Mouse (Mus musculus) left cerebral cortex, postnatal 25 days (tissue): ENCODE data around the gene Trip4. TPM values are rescaled to one million over a fixed set of nuclear protein-coding genes. Genes with fewer than 3 reads are reported as not detected.

ENCODE experiments used
- DNase-seq, 2 experiments: peaks; one replicate each; pipeline ENCODE4 v3.0.0; 2022; ENCODE audit warnings: low spot score in 2 of 2, mixed read lengths in 1 of 2
- intact Hi-C: fragments of 180-260 bp; cut with DNase I; formaldehyde crosslinking; loops from one replicate; pipeline ENCODE4 v1.15.1; 2025
- total RNA-seq, 2 experiments: library from RNA; stranded (reverse); gene quantifications; 2 replicates each; pipeline ENCODE4 v1.2.3; 2021

Trip4 gene
- 10 to 100 TPM; 35.4 to 37.2 TPM for total RNA-seq

DNA sequence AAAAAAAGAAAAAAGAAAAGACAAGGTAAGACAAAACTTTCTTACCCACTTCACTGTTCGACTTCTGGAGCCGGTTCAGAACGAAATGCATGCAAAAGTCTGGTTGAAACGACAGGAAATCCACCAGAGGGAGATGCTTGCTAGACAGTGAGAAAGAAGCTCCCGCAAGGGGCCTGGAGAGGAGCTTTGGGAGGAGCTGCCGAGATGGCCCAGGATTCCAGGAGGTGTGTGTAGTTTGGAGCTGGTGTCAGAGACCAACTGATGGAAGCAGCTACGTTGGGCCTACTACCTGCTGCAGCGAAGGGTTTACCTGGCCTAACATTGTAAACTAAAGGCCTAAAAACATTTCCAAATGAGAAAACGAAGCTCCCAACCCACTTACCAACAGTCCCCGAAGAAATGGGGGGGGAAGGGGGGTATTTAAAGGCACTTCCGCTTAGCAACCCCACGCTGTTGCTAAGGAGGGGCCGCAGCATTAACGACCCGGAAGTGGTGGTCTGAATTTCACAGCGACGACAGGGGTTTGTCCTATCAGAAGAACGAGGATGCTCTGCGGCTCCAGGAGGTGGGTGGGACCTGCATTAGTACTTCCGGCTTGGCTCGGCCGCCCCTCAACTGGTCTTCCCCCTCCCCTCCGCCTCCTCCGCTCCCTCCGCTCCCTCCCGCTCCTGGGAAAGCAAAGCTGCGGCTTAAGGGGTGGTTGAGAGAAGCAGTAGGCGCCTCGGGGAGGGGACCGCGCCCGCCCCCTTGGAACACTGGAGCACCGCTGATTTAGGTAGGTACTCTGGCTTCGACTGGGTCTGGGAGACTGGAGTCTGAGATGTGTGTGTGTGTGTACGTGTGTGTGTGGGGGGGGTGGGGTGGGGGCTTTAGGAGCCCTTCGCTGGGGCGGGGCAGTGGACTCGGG, at the start of gene Trip4, which contains the start of gene Csnk1g1:
Trip4 (minus strand) TSS at position 401 of the 907 bp plus-strand sequence.
Csnk1g1 (plus strand) TSS at position 531 of the 907 bp plus-strand sequence.
- peak; percentile 93 to 99 for DNase-seq
- intact Hi-C loops: loop anchor here (2.0 kb wide), 1 partner anchor 96 kb away; no protein-coding TSS in a partner anchor

DNA sequence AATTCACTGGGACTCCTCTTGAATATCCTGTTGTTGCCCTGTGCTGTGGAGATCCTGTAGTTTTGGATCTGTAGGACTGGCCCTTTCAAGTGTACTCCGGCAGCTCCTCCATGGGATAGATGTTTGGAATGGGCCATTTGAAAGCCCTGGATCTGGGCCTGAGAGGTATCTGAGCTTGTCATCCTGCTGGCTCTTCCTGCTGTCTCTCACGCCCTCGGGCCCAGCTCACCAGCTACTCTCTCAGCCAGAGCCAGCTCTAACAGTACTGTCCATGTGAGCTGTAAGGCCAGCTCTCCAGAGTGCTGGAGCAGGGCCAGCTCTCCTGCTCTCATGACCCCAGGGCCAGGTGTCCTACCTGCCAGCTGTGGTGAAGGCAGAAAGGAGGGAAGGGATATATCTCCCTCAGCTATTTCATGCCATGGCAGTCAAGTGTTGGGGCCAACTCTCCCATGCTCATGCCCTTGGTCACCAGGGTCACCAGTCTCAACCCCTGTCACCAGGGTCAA, 42.5 kb upstream of the Trip4 start:
- intact Hi-C loops: no loop called here
- DNase-seq: no peak

DNA sequence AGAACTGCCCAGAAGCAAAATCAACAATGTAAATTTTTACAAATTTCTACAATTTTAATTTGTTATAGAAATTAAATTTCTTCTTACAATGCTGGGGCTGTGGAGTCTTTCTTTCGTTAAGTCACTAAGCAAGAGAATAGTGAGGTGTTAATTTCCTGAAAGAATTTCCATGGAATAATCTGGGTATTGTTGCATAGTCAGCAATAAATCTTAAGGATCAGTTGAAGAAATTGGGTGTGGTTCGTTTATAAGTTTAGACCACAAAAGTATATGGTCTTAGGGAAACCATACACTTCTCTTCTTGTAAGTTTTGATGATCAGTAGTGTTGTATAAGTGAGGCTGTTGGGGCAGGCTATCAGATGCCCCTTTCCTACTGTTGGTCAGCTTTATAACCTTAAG, 29.0 kb upstream of the Trip4 start:
- intact Hi-C loops: no loop called here
- DNase-seq: no peak

DNA sequence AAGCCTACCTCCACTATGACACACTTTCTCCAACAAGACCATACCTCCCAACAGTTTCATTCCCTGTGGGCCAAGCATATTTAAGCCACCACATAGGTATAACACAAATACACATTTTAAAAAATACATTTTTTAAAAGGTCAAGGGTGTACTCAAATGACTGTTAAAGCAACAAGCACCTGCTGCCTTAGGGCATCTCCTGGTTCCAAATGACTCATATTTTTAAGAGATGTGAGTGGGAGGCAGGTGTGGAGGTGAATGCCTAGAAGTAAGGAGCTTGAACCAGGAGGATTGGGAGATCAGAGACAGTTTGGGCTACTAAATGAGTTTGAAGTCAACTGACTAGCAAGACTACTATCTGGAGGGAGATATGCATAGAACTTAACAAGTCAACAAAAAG, 21.2 kb upstream of the Trip4 start:
- intact Hi-C loops: no loop called here
- DNase-seq: no peak

DNA sequence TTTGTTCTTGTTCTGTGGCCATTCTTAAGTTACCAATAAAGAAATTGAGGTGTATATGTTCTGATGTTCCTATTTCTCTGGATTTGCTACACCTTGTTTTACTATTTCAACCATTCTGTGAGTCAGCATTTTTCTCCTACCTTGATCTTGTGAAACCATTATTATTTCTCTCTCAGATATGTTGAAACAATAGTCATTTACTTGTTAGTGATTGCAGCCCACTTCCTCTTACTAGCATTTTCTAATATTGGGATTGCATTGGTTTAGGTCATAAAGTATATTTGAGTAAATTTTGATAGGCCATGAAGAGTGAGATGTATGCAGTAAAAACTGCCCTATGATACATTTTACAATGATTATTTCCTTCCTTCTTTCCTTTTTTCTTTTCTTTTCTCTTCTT, 19.9 kb upstream of the Trip4 start:
- intact Hi-C loops: no loop called here
- DNase-seq: no peak

DNA sequence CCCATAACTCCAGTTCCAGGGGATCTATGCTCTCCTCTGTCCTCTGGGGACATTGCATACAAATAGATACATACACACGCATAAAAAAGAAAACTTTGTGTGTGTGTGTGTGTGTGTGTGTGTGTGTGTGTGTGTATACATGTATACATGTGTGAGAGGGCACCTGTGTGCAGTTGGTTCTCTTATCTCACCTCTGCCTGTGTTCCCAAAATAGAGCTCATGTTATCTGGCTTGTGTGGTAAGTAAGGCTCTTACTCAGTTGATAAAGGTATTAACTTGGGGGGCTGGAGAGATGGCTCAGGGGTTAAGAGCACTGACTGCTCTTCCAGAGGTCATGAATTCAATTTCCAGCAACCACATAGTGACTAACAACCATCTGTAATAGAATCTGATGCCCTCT, 8.4 kb upstream of the Trip4 start:
- no peak for DNase-seq
- intact Hi-C loops: no loop called here

DNA sequence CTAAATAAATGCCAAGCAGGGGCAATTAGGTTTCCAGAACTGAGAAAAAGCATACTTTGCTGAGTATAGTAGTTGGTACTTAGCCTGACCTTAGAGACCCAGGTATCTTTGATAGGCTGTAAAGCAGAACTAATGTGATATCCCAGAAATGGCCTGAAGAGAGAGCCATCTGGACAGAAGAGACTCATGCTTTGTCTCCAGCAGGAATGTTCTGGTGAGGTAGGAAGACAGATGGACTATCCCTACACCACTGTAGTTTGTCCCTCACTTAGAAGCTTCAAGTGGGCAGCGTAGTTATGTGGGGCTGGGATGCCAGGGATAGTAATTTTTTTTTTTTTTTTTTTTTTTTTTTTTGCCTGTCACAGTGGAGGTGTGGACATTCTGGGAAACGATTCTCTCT, 5.4 kb upstream of the Trip4 start:
- DNase-seq: peak; percentile 17 to 80
- intact Hi-C loops: no loop called here

DNA sequence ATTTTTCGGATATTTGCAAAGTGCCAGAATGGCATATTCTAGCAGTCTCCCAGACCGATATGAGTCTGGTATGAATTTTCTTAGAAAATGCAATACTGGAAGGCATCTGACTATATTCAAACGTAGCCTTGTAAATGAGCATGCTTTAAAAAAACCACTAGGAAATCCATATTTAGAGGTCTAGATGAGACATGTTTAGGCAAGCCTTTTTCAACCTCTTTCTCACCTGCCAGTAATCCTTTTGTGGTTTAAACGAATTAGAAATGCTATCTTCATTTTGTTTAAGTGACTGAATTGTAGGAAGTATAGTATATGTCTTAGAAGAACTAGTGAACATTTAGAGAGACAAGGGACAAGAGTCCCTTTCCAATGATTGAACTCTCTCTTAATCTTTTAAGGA, 1.2 kb upstream of the Trip4 start:
- intact Hi-C loops: loop anchor here (2.0 kb wide), 1 partner anchor 95 kb away; no protein-coding TSS in a partner anchor
- no peak for DNase-seq

DNA sequence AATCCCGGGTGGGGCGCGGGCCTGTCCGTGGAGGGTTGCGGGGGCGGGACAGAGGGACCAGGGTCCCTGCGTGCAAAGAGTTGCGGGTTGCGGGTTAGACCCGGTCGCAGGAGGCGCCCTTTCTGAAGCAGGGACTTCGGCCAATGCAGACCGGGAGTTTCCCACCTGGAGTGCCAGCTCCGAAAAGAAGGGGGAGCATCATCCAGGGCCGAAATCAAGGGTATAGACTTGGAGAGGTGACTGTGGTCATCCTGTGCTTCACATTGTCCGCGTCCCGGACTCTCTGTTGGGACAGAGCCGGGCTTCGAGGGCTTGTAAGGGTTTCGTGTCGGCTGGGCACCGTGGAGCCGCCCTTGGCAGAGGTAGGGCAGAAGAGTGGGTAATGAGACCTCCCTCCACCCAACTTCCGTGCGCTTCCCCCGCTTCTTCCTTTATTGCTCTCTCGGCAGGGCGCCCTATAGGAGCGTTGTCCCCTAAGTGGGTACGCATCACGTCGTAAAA, 757 bp upstream of the Trip4 start:
- DNase-seq: peak; percentile 41 to 57
- intact Hi-C loops: loop anchor here (2.0 kb wide), 1 partner anchor 95 kb away; no protein-coding TSS in a partner anchor

DNA sequence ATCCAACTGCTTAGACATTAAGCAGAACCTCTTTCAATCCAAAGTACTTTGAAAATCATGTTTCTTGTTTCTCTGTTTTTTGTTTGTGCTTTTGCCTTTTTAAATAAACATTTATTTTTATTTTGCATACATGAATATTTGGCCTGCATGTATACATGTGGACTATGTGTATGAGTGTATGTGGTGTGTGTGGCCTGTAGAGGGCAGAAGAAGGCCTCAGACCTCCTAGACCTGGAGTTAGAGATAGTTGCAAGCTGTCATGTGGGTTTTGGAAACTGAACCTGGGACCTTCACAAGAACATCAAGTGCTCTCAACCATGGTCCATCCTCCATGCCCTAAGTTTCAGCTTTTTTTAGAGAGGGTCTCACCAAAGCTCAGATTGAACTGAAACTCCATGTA, 5.2 kb downstream of the Trip4 start:
- DNase-seq: no peak
- intact Hi-C loops: no loop called here

DNA sequence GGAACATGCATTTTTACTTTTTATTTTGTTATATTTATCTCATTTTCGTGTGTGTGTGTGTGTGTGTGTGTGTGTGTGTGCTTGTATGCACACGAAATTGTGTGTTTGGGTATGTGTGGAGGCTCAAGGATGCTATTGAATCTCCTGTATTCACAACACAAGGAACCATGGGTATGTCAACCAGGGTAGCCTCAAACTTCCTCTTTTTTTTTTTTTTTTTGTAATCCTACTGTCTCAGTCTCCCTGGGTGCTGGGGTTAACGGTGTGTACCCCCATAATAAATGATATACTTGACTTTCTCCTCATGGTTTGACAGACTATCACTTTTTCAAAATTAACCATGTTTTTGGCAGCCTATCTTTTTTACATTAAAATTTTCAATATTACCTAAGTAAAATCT, 5.7 kb downstream of the Trip4 start:
- no peak for DNase-seq
- intact Hi-C loops: no loop called here

DNA sequence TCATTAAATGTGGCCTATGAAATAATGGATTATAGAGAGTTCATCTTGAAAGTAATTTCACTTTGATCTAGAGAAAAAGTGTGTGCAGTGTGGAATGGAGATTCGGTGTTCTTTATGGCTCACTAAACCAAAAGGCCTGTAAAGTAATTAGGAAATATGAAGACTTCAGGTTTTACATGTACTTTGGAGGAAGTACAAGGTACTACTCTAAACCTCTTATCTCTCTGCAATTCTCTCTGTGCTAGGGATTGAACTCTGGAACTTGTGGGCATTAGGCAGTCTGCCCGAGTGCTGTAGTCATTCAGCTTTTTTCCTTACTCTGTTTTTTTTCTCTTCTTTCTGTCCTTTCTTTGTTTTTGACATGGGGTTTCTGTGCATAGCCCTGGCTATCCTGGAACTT, 11.6 kb downstream of the Trip4 start:
- DNase-seq: no peak
- intact Hi-C loops: no loop called here

DNA sequence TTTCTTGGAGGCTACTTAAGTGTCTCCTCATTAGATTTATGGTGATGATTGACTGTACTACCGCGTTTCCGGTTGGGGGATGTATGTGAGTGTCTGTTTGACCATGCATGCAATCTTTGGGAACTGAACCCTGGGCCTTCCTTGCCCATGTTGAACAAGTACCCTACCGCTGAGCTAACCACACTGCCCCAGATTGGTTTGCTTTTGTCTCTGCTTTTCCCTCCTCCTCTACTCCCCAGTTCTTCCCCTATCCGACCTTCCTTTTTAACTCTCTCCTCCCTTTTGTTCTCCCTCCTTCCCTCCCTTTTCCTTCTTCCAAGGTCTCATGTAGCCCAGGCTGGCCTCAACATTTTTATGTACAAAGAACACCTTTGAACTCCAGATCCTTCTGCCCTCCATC, 17.5 kb downstream of the Trip4 start:
- intact Hi-C loops: no loop called here
- no peak for DNase-seq

DNA sequence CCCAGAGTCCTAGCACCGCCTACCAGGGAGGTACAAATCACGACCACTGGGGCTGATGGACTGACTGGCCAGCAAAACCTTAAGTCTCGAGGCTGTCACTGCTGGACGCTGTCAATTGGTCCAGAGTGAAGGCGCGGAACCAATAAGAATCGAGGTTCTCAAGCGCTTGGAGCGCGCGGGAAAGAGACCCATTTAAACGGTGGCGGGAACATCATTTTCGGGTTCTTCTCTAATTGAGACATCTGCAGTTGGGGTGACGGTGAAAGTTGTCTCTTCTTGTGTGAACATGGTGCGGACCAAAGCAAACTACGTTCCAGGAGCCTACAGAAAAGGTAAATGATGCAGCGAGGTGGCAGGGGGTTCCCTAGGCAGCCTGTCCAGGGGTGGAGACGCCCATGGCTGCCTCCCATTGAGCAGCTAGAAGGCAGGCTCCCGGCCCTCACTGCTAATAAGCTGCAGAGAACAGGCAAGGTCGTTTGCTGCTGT, 18.4 kb downstream of the Trip4 start, which contains the start of gene Pclaf:
Pclaf (plus strand) TSS at position 95 of the 486 bp plus-strand sequence.
- DNase-seq: peak; percentile 42 to 68
- intact Hi-C loops: no loop called here

DNA sequence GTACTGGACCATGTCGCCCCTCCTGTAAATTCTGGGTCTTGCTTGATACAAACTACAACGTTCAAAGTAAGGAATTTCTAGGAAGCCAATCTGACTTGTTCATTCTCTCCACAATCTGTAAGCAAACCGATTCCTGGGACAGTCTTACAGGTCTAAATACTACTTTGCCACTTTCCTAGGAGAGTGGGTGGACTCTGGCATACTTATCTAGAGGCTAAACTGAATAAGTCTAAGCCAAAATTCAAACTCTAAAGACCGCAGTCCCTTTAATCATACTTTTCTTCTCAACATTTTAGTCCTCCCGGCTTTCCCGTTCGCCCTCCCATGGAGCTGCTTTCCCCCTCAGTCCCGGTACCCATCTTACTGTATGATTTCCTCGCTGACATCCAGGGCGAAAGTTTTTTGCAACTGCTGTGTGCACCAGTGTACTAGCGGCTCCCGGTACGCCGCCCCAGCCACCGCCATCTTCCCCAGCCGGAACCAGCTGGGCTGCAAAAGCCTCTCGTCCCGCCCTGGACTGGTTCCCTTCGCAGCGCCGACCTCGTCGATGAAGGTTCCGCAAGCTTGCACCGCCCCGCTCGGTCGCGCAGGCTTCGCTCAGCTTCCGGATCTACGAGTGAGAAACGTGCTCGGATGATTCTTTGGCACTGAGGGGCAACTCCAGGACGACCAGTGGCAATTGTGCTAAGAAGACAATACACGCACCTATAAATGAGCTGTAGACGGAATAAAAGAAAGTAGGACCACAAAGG, 23.9 kb downstream of the Trip4 start:
- intact Hi-C loops: no loop called here
- peak; percentile 85 to 89 for DNase-seq

DNA sequence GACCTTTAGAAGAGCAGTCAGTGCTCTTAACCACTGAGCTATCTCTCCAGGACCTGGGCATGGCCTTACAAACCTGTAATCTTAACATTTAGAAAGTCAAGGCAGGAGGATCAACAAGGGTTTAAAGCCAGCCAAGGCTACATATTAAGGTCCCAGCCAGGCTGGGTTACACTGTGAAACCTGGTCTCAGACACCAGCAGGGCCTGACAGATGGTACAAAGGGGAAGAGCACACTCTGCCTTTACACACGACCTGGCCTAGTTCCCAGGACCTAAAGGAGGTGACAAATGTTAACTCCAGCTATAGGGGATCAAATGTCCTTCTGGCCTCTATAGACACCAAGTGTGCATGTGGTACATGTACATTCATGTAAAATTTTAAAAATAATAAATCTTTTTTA, 48.9 kb downstream of the Trip4 start:
- intact Hi-C loops: no loop called here

DNA sequence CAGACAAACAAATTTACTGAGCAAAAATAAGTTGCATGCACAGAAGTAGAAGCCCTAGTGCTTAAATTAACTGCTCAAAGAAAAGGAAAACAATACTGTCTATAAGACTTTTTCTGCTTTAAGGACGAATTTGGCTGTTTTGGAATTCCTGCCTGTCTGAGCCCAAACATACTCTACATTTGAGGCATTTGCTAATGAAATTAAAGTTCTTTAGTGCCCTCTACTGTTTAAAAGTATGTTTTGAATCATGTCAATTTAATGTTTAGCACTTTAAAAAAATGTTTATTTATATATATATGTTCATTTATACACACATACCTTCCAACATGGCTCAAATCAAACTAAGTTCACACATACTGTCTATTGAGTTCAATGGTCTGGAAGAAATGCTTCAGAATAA, 58.4 kb downstream of the Trip4 start:
- intact Hi-C loops: loop anchor here (5.0 kb wide), 1 partner anchor 248 kb away; no protein-coding TSS in a partner anchor
- DNase-seq: no peak

More for the DNA sequence above, 48.9 kb downstream of the Trip4 start:
- no peak for DNase-seq

DNA sequence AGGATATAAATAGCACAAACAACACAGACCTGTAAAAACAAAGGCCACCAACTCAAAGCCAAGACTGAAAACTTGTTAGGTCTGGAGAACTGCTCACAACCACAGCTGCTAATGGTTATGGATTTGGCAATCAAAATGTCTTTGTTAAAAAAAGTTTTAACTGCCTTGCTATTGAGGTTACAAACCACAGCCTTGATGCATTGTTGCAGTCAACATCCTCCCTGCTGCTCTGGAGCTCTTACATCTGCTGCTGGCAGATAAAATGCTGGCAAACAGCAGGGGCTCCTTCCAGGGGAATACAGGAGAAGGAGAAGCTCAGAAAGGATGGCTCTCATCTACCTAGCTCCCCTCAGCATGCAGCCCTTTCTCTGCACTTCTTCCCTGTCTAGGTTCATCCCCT, 60.4 kb downstream of the Trip4 start:
- intact Hi-C loops: no loop called here
- DNase-seq: no peak

DNA sequence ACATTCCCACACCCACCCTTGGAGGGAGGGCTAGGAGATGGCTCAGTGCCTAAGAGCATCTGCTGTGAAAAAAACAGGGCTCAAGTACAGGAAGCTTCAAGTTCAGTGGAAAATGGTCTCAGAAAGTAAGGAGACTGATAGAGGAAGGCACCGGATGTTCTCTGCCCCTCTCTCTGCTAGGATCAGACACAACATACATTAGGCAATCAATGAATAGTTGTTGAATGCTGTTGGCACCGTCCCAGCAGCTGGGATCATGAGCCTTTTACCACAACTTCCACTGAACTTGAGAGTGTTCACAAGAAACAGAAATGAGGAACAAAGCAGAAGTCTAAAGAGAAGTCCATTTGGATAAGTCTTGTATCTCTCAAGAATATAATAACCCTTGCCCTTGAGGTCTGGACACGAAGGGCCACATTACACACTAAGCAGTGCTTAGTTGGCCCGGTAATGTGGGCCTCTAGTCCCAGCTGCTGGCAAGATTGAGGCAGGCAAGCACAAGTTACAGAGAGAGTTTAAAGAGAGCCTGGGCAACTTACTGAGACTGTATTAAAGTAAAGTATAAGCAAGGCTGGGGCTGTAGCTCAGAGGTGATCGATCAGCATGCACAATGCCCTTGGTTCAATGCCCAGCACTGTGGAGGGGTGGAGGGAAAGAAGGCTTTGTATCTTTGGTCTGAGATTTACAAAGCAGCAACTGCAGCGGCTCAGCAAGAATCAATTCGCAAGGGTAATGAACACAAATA, 64.0 kb downstream of the Trip4 start:
- intact Hi-C loops: no loop called here
- DNase-seq: no peak
